Mouse (Mus musculus) testis, adult 2 months (tissue): ENCODE measurements around the gene Ghr.

Experiments used
- CTCF ChIP-seq: fragments of 200-500 bp; IDR thresholded peaks from 2 replicates; pipeline ENCODE4 v1.5.1; 2012; ENCODE audit warnings: low read depth, mild to moderate bottlenecking, inconsistent platforms, low read length, moderate library complexity; ENCODE audit not compliant: control insufficient read depth, insufficient read depth, insufficient replicate concordance
- POLR2A ChIP-seq: fragments of 200-500 bp; IDR thresholded peaks from 2 replicates; pipeline ENCODE4 v1.6.1; 2012; ENCODE audit warnings: low read depth, mild to moderate bottlenecking, inconsistent platforms, low read length, moderate library complexity; ENCODE audit not compliant: control insufficient read depth

DNA sequence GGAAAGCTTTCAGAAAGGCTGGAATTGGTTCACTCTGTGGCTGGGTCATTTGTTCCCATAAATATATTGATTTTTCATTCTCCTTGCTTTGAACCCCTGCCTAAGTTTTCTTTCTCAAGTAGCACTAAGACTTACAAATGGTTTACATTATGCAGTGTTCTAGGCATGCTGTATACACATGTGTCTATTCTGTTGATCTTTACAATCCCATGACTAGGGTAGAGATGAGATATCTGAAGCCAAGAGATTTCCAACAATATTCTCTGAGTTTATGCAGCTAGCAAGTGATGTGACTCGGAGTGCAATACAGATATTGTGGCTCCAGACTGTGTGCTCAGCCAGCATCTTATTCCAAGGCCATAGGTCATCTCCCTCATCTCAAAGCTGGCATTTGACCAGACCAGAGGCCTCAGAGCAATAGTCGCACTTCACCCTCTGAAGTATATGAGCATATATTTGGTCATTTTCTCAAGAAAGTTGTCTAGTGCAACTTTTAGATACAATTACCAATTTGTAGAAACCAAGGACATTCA, 71.6 kb downstream of the Ghr start:
- no peak for TF ChIP-seq POLR2A
- TF ChIP-seq CTCF, result no peak
